Comparison of ENCODE assay signal across 31 mouse cellular contexts in the genomic region with DNA sequence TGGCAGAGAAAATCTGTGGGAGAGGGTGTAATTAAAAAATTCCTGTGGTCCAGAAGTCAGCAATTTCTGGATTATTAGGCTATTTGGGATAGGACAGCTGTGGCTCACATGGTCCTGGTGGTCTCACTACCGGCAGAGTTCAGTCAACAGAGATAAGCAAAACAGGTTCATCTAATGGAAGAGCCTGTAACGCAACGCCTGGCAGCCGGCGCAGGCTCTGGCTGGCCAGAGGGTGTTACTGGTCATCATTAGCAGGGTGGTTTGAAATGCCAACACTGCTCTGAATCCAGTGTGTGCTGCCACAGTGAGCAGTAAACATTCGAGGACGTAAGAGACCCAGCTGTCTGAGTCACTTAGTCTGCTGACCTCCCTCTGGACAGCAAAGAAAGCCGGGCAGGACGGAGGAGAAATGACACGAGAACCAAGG. TPM values are rescaled to one million over a fixed set of nuclear protein-coding genes. Genes with fewer than 3 reads are reported as not detected.
DNase-seq lines count a peak whose midpoint lies in the region; TF ChIP-seq lines count a peak whose summit lies in the region.
"Had no signal": no experiment of that assay in that cellular context is flagged by ENCODE, and none has a peak within 500 bp of the region (broad histone marks: within the 10 kb centered on the region; RNA-seq: fewer than 3 reads in every experiment).

No protein-coding gene starts in this region.

- H3K79me3 ChIP-seq in C2C12 (ENCODE audit: low read depth), result no peaks in the 10 kb centered on the region

- H3ac ChIP-seq in C2C12 (ENCODE audit: control insufficient read depth, insufficient read length, low read depth), result no peak overlapping the region

- peak; percentile 76 for DNase-seq in gastrocnemius, adult 2 months
- no peak for DNase-seq in gastrocnemius, postnatal 4 days (ENCODE audit: low spot score in 2 of 2)
- DNase-seq in Muller cell, postnatal 12 days (ENCODE audit: inconsistent ontology term), result peak; percentile 93
- DNase-seq in gastrocnemius, postnatal 36 days, result peak; percentile 17 to 23
- no peak for DNase-seq in cerebellum, postnatal 10 days
- no peak for DNase-seq in ovary, postnatal 14 days (ENCODE audit: low spot score)
- DNase-seq: cerebellum, adult 11 months; cerebellum, postnatal 14 days; kidney, adult 8-10 months; lung, adult 18-20 months; lung, postnatal 10 days; thymus, adult 2 months; thymus, postnatal 4 days had no signal

- intact Hi-C loops in gastrocnemius, adult 2 months (cut with DNase I), result no loop called here
- intact Hi-C loops in gastrocnemius, postnatal 36 days (cut with DNase I), result no loop called here

- peaks cover 30% of the 10 kb centered on the region for H3K79me2 ChIP-seq in C2C12 (ENCODE audit: control insufficient read depth, insufficient read depth)

- H3K4me3 ChIP-seq in gastrocnemius, adult 2 months, result peak overlapping the region; percentile 31
- H3K4me3 ChIP-seq in C2C12 (ENCODE audit: insufficient read depth, poor library complexity, severe bottlenecking), result no peak overlapping the region
- H3K4me3 ChIP-seq: embryonic facial prominence, embryonic 12.5 days; erythroblast, embryonic 14.5 days; forebrain, embryonic 12.5 days; heart, embryonic 10.5 days; hindbrain, embryonic 15.5 days; intestine, embryonic 15.5 days; limb, embryonic 13.5 days; liver, embryonic 12.5 days; midbrain, embryonic 12.5 days had no signal

- H3K27me3 ChIP-seq in C2C12 (ENCODE audit: control insufficient read depth, insufficient read depth, insufficient read length), result no peaks in the 10 kb centered on the region
- H3K27me3 ChIP-seq: embryonic facial prominence, embryonic 12.5 days; forebrain, embryonic 12.5 days; hindbrain, embryonic 15.5 days; intestine, embryonic 15.5 days; limb, embryonic 13.5 days; liver, embryonic 12.5 days; midbrain, embryonic 12.5 days had no signal

- no peak for TF ChIP-seq CTCF in gastrocnemius, adult 2 months (IDR thresholded peaks at IDR 0.05)
- no peak for TF ChIP-seq CTCF in C2C12 (IDR thresholded peaks at IDR 0.05; ENCODE audit: control insufficient read depth, insufficient read depth, insufficient read length)

- peaks cover 29% of the 10 kb centered on the region for H3K36me3 ChIP-seq in C2C12 (ENCODE audit: control insufficient read depth, insufficient read depth)

- peak overlapping the region; percentile 92 for H3K27ac ChIP-seq in gastrocnemius, adult 2 months
- H3K27ac ChIP-seq: embryonic facial prominence, embryonic 12.5 days; forebrain, embryonic 12.5 days; heart, embryonic 10.5 days; hindbrain, embryonic 15.5 days; intestine, embryonic 15.5 days; limb, embryonic 13.5 days; liver, embryonic 12.5 days; midbrain, embryonic 12.5 days; stomach, postnatal 0 days had no signal

TF ChIP-seq in C2C12, 6 proteins besides CTCF, POLR2A, EP300 and RAD21:
- TF ChIP-seq MYOD1 (IDR thresholded peaks at IDR 0.05; ENCODE audit: control insufficient read depth, insufficient read length, low read depth) (peak; percentile 72), MAX (IDR thresholded peaks at IDR 0.05) (peak; percentile 92), USF1 (IDR thresholded peaks at IDR 0.05; ENCODE audit: low read depth) (peak; percentile 85), MYOG (IDR thresholded peaks at IDR 0.05; ENCODE audit: control insufficient read depth, extremely low read depth, insufficient read length) (no peak), CEBPB (IDR thresholded peaks at IDR 0.05; ENCODE audit: low read depth) (peak; percentile 21)
TF ChIP-seq in C2C12: peak in this region for 4.

RNA-seq across cellular contexts. Expression of a gene that starts 44.8 kb away (rescaled TPM):
- 100 to 1,000 TPM; 139 to 198 TPM for total RNA-seq in gastrocnemius, adult 2 months (2021)
- total RNA-seq in gastrocnemius, postnatal 4 days (2021), result 10 to 100 TPM; 75.1 to 80.2 TPM
- 47.6 TPM for polyA plus RNA-seq in C2C12 (2012; fragmentation: generic; extraction: Trizol)
- 100 to 1,000 TPM; 151 to 164 TPM for total RNA-seq in gastrocnemius, postnatal 36 days (2021)

RNA-seq across cellular contexts. Expression of a gene that starts 50.6 kb away (rescaled TPM):
- total RNA-seq in gastrocnemius, adult 2 months (2021), result not detected
- not detected for total RNA-seq in gastrocnemius, postnatal 4 days (2021)
- polyA plus RNA-seq in C2C12 (2012; fragmentation: generic; extraction: Trizol), result 0.02 TPM
- total RNA-seq in gastrocnemius, postnatal 36 days (2021), result not detected
- total RNA-seq: adrenal gland, postnatal 36 days; hematopoietic stem cell, adult 5-6 weeks; left cerebral cortex, postnatal 14 days; megakaryocyte, adult 5-6 weeks; monocyte, adult 5-6 weeks had no signal
- polyA plus RNA-seq: erythroblast, embryonic 14.5 days had no signal

RNA-seq across cellular contexts. Expression of a gene that starts 55.2 kb away (rescaled TPM):
- total RNA-seq in gastrocnemius, adult 2 months (2021), result not detected
- total RNA-seq in gastrocnemius, postnatal 4 days (2021), result not detected
- polyA plus RNA-seq in C2C12 (2012; fragmentation: generic; extraction: Trizol), result not detected
- total RNA-seq in gastrocnemius, postnatal 36 days (2021), result not detected
- total RNA-seq: adrenal gland, postnatal 36 days; hematopoietic stem cell, adult 5-6 weeks; left cerebral cortex, postnatal 14 days; megakaryocyte, adult 5-6 weeks; monocyte, adult 5-6 weeks had no signal
- polyA plus RNA-seq: embryonic facial prominence, embryonic 12.5 days; erythroblast, embryonic 14.5 days; forebrain, embryonic 12.5 days; heart, embryonic 10.5 days; heart, embryonic 16.5 days; hindbrain, embryonic 15.5 days; intestine, embryonic 15.5 days; liver, embryonic 12.5 days; midbrain, embryonic 12.5 days; neural tube, embryonic 11.5 days; stomach, postnatal 0 days; thymus, adult 2 months had no signal

RNA-seq across cellular contexts. Expression of a gene that starts 58.6 kb away (rescaled TPM):
- total RNA-seq in gastrocnemius, adult 2 months (2021), result 10 to 100 TPM; 41.0 to 46.7 TPM
- 10 to 100 TPM; 74.9 to 79.4 TPM for total RNA-seq in gastrocnemius, postnatal 4 days (2021)
- 340 TPM for polyA plus RNA-seq in C2C12 (2012; fragmentation: generic; extraction: Trizol)
- 10 to 100 TPM; 36.1 to 45.9 TPM for total RNA-seq in gastrocnemius, postnatal 36 days (2021)

RNA-seq across cellular contexts. Expression of a gene that starts 59.9 kb away (rescaled TPM):
- under 1 TPM in 1 of 2 experiments, not detected in 1; 0.08 TPM for total RNA-seq in gastrocnemius, adult 2 months (2021)
- total RNA-seq in gastrocnemius, postnatal 4 days (2021), result under 1 TPM; 0.10 to 0.15 TPM
- not detected for polyA plus RNA-seq in C2C12 (2012; fragmentation: generic; extraction: Trizol)
- under 1 TPM in 1 of 2 experiments, not detected in 1; 0.10 TPM for total RNA-seq in gastrocnemius, postnatal 36 days (2021)
- total RNA-seq: hematopoietic stem cell, adult 5-6 weeks; megakaryocyte, adult 5-6 weeks; monocyte, adult 5-6 weeks had no signal
- polyA plus RNA-seq: erythroblast, embryonic 14.5 days had no signal

Comparison
In these comparisons a context has a peak if more than half of its experiments do, and no peak if none do; other contexts are left out.
1. DNase-seq: peak in gastrocnemius, adult 2 months (single experiment), Muller cell, postnatal 12 days (single experiment) and gastrocnemius, postnatal 36 days (2 of 2); none in gastrocnemius, postnatal 4 days (0 of 2), cerebellum, postnatal 10 days (0 of 2) and ovary, postnatal 14 days (single experiment).